Mouse (Mus musculus): Measurements from ENCODE around the gene Kmt2c. TPM values are rescaled to one million over a fixed set of nuclear protein-coding genes. Genes with fewer than 3 reads are reported as not detected.

The Kmt2c gene
- total and polyA plus RNA-seq, 3 experiments: 6.7 to 14.6 (median 12.7) TPM

GRCm38 (mm10) chr5:25310226-25310625, 188.4 kb downstream of the Kmt2c start:
- dilution Hi-C loops (cut with MboI; ENCODE audit: extremely low pct_ligation_motif_present, extremely low pct_unique_long_range_greater_than_20kb, low sequenced_read_pairs): no loop called here
- in situ Hi-C loops (cut with MboI; ENCODE audit: low pct_ligation_motif_present, low pct_unique_long_range_greater_than_20kb, low sequenced_read_pairs): no loop called here
- Histone ChIP-seq H3K36me3 (replicated peaks in 1 of 2; ENCODE audit: control insufficient read depth in 1 of 2, insufficient read depth in 1 of 2, low read length in 1 of 2) (peaks cover 33 to 45% of the 10 kb centered on the region in 2 experiments), H3K79me2 (replicated peaks; ENCODE audit: control insufficient read depth, extremely low read depth, insufficient read depth, poor library complexity, severe bottlenecking) (no peaks in the 10 kb centered on the region), H3K9ac (ENCODE audit: insufficient read depth, low read depth) (no peak overlapping the region), H3K9me3 (replicated peaks; ENCODE audit: low read length) (no peaks in the 10 kb centered on the region), H3K4me2 (ENCODE audit: insufficient read depth, low read depth, poor library complexity, severe bottlenecking) (no peak overlapping the region), H3K4me3 (replicated peaks in 1 of 3; ENCODE audit: low read depth in 2 of 3, low read length in 2 of 3, poor library complexity in 1 of 3) (no peak overlapping the region), H3K27me3 (replicated peaks) (no peaks in the 10 kb centered on the region), H3K4me1 (ENCODE audit: control insufficient read depth in 1 of 2, insufficient read depth in 2 of 2) (no peaks in the 10 kb centered on the region), H3K27ac (ENCODE audit: insufficient read depth, low read depth) (no peak overlapping the region)
- DNase-seq (ENCODE audit: extremely low read depth): no peak
- TF ChIP-seq CTCF (conservative IDR thresholded peaks at IDR 0.05 in 1 of 2, IDR thresholded peaks at IDR 0.05 in 1 of 2; ENCODE audit: low read depth in 2 of 2, low read length in 2 of 2) (no peak), EP300 (IDR thresholded peaks at IDR 0.05; ENCODE audit: low read length) (no peak), MAZ (IDR thresholded peaks at IDR 0.05; ENCODE audit: low read depth, low read length) (no peak), ZC3H11A (IDR thresholded peaks at IDR 0.05; ENCODE audit: low read depth, low read length) (no peak), POLR2A (IDR thresholded peaks at IDR 0.05; ENCODE audit: low read depth, low read length) (no peak), TBP (conservative IDR thresholded peaks at IDR 0.05; ENCODE audit: low read depth, low read length) (no peak)

GRCm38 (mm10) chr5:25296830-25297229, 201.8 kb downstream of the Kmt2c start:
- H3K9me3 ChIP-seq (replicated peaks; ENCODE audit: low read length): no peaks in the 10 kb centered on the region
- H3K36me3 ChIP-seq (replicated peaks in 1 of 2; ENCODE audit: control insufficient read depth in 1 of 2, insufficient read depth in 1 of 2, low read length in 1 of 2): peaks cover 23 to 51% of the 10 kb centered on the region in 2 experiments
- H3K4me1 ChIP-seq (ENCODE audit: control insufficient read depth in 1 of 2, insufficient read depth in 2 of 2): no peaks in the 10 kb centered on the region
- no peak overlapping the region for H3K4me2 ChIP-seq (ENCODE audit: insufficient read depth, low read depth, poor library complexity, severe bottlenecking)
- no peak overlapping the region for H3K4me3 ChIP-seq (replicated peaks in 1 of 3; ENCODE audit: low read depth in 2 of 3, low read length in 2 of 3, poor library complexity in 1 of 3)
- dilution Hi-C loops (cut with MboI; ENCODE audit: extremely low pct_ligation_motif_present, extremely low pct_unique_long_range_greater_than_20kb, low sequenced_read_pairs): no loop called here
- H3K9ac ChIP-seq (ENCODE audit: insufficient read depth, low read depth): no peak overlapping the region
- in situ Hi-C loops (cut with MboI; ENCODE audit: low pct_ligation_motif_present, low pct_unique_long_range_greater_than_20kb, low sequenced_read_pairs): no loop called here
- no peak for TF ChIP-seq POLR2A (IDR thresholded peaks at IDR 0.05; ENCODE audit: low read depth, low read length)
- TF ChIP-seq GABPA (IDR thresholded peaks at IDR 0.05; ENCODE audit: insufficient replicate concordance, low read depth, low read length): no peak
- no peak for TF ChIP-seq CHD2 (IDR thresholded peaks at IDR 0.05; ENCODE audit: low read length)
- no peak for TF ChIP-seq MXI1 (IDR thresholded peaks at IDR 0.05; ENCODE audit: low read depth, low read length)
- TF ChIP-seq MAZ (IDR thresholded peaks at IDR 0.05; ENCODE audit: low read depth, low read length): no peak
- no peak for TF ChIP-seq HCFC1 (IDR thresholded peaks at IDR 0.05; ENCODE audit: low read depth, low read length)
- TF ChIP-seq TBP (conservative IDR thresholded peaks at IDR 0.05; ENCODE audit: low read depth, low read length): no peak
- no peak for TF ChIP-seq MEF2A (IDR thresholded peaks at IDR 0.05; ENCODE audit: borderline replicate concordance, low read depth, low read length)
- no peak for TF ChIP-seq JUN (IDR thresholded peaks at IDR 0.05; ENCODE audit: insufficient read depth, low read depth, low read length)
- no peak for TF ChIP-seq ZC3H11A (IDR thresholded peaks at IDR 0.05; ENCODE audit: low read depth, low read length)
- TF ChIP-seq ETS1 (conservative IDR thresholded peaks at IDR 0.05; ENCODE audit: low read depth, low read length): no peak
- TF ChIP-seq ZKSCAN1 (IDR thresholded peaks at IDR 0.05; ENCODE audit: borderline replicate concordance, low read depth, low read length): no peak
- no peak for TF ChIP-seq PAX5 (IDR thresholded peaks at IDR 0.05; ENCODE audit: low read length)
- no peak overlapping the region for H3K27ac ChIP-seq (ENCODE audit: insufficient read depth, low read depth)
- DNase-seq (ENCODE audit: extremely low read depth): no peak
- no peaks in the 10 kb centered on the region for H3K27me3 ChIP-seq (replicated peaks)
- no peaks in the 10 kb centered on the region for H3K79me2 ChIP-seq (replicated peaks; ENCODE audit: control insufficient read depth, extremely low read depth, insufficient read depth, poor library complexity, severe bottlenecking)
